Mouse (Mus musculus): ENCODE measurements around the gene Trim25. TPM values are rescaled to one million over a fixed set of nuclear protein-coding genes. Genes with fewer than 3 reads are reported as not detected.

Trim25 gene
- total RNA-seq, 1 experiment from 2014 or later, result 115 TPM

DNA sequence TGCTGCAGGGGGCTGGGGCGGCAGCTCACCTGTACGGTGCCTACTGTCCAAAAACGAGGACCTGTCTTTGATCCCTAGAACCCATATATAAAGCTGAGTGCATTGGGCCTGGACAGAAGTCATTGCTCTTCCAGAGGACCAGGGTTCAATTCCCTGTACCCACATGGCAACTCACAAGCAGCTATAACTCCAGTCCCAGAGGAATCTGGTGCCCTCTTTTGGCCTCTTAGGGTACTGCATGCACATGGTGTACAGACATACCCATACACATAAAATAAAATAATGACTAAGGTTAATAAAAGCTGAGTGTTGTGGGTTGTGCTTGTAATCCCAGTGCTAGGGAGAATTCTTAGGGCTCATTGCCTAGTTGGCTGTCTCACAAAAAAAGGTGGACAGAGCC, 66.1 kb downstream of the Trim25 start:
- DNase-seq, result no peak

GRCm38 (mm10) chr11:89066126-89066525, 67.0 kb downstream of the Trim25 start:
- DNase-seq, result no peak

GRCm38 (mm10) chr11:89066750-89067149, 67.6 kb downstream of the Trim25 start, which contains the start of gene Dgke:
TSS of gene Dgke (minus strand) at chr11:89066850.
- DNase-seq, result no peak

GRCm38 (mm10) chr11:89067301-89067822, 68.2 kb downstream of the Trim25 start:
- no peak for DNase-seq

DNA sequence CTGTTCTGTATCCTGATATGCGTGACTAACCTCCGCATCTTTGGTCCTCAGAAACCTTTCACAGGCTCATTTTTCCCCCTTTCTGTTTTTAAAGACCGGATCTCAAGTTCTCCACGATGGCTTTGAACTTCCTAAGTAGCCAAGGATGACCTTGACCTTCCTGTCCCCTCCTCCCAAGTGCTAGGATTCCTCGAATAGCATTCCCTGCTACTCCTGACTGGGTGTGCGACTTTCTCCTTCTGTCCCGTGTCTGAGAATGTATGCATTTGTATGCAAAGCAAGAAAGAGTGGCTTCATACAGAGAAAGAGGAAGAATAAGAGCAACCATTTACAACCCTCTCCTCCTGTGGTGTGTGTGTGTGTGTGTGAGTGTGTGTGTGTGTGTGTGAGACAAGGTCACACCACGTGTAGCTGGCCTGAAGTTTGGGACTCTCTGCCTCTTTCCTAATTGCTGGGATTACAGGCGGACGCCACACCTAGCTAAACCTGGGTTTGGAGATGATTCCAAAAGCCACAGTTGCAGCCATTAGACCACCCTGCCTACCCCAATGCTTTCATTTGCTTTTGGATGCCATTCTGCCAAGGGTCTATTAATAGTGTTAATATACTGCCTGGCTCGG, 68.8 kb downstream of the Trim25 start:
- no peak for DNase-seq

DNA sequence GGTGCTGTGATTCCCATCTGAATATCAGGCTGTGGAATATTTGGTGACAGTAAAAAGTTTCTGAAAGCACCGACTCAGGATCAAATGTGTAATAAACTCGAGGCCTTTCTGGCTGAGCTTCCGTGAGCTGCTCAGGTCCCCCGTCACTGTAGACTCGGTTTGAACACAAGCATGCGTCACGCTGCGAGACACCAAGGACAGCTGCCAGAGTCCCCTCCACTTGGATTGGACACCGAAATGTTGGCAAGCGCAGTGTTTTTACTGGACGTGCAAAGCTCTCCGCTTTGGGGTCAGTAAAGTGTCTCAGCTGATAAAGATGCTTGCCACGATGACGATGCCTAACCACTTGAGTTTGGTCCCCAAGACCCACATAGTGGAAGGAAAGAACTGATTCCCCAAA, 69.5 kb downstream of the Trim25 start:
- DNase-seq, result peak; percentile 84

DNA sequence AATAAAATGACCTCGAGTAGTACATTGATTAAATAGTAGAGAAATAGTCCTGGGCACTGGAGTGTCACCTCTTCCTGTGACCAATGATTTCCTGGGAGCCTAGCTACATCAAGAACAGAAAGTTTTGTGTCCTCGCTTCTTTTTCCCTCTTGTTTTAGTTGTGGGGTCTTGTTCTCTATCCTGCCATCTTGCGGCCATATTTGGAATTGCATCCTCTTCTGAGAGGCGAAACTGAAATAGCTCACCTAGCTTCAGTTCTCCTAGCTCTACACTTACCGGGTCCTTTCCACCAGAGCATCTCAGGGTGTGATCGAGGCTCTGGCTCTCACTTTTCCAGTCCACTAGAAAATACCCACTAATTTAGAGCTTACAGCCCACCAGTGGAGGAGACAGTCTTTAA, 70.1 kb downstream of the Trim25 start:
- DNase-seq, result peak; percentile 74

Other genes starting within 250 kb of the Trim25 start
- 128 and 149 TPM in 2 replicates for gene Akap1, start 134.8 kb upstream of the Trim25 start, total RNA-seq (2021)
- gene Scpep1, start 43.9 kb upstream of the Trim25 start, total RNA-seq (2021), result 129 and 141 TPM in 2 replicates
- not detected in 2 replicates for gene Elobl, start 32.4 kb upstream of the Trim25 start, total RNA-seq (2021)
- 8.6 and 11.2 TPM in 2 replicates for gene Coil, start 29.1 kb upstream of the Trim25 start, total RNA-seq (2021)
- gene Dgke, start 67.5 kb downstream of the Trim25 start, total RNA-seq (2021), result 12.8 and 15.0 TPM in 2 replicates
- gene Gm525, start 74.5 kb downstream of the Trim25 start, total RNA-seq (2021), result not detected in 2 replicates